Mouse (Mus musculus) retina, postnatal 7 days (tissue): ENCODE data around the gene Gm43064.
"Not testable (repeated sequence)": the region's sequence is repeated elsewhere in the genome, so short reads cannot be mapped to it uniquely, and the experiment has no call there.

Experiments
- DNase-seq: peaks from one replicate; pipeline ENCODE4 v3.0.0-alpha.2; 2012; ENCODE audit warnings: low read depth, low spot score

Gm43064 gene

GRCm38 (mm10) chr3:103799507-103799906 lies 9.9 kb upstream of the Gm43064 start:
- no peak for DNase-seq

DNA sequence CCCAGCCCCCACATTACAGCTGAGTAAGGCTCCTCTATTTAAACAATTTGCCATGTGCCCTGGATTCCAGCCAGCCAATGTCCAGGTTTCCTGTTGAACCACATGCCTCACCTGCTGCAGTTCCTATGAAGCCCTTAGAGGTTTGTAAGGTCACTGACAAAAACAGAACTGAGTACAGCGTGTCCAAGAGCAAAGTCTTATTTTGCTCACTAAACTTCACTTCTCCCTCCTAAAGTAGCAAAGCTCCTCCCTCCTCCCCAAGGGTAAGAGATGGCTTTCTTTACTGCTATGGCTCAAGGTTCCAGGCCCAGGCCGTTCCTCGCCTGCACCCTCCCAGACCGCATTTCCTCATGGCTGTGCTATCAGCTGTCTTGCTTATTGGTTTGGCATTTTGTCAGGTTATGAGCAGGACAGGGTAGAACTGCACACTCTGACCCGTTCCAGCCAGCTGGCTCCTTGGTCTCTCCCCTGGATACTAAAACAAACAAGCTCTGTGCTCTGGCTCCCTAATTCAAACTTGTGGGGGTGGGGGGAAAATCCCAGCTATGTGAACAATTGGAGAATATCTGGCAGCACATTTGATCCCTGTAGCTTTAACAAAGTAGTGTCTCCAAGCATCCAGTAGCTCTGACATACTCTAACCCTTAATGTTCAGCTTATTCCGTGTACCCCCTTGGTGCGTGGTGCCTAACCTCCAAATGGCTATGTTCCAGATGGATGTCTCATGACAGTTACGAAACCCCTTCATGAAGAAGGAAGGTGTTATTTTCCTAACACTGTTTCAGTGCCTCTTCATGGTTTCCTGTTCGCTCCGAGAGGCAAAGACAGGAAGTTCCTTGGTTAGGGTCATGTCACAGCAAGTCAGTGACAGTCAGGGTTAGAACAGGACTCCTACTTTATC lies 7.5 kb upstream of the Gm43064 start:
- no peak for DNase-seq

GRCm38 (mm10) chr3:103802861-103803260 lies 6.5 kb upstream of the Gm43064 start:
- no peak for DNase-seq

- DNase-seq, result no peak
Measured at GRCm38 (mm10) chr3:103805671-103806070, 3.7 kb upstream of the Gm43064 start.

DNA sequence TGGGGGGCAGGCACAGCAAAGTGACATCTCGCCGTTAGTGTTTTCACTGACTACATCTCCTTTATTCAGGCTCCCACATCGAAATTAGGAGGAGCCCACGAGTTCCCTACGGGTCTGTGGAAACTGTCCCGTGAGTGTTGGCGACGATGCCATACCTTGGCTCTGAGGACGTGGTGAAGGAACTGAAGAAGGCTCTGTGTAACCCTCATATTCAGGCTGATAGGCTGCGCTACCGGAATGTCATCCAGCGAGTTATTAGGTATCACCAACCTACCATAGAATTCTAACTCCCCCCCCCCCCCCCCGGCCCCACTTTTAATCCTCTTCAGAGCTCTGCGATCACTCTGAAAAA lies 402 bp downstream of the Gm43064 start:
- no peak for DNase-seq

- DNase-seq, result no peak
Measured at GRCm38 (mm10) chr3:103810967-103811366, 1.6 kb downstream of the Gm43064 start.

- DNase-seq, result no peak
Measured at GRCm38 (mm10) chr3:103827548-103827947, 18.2 kb downstream of the Gm43064 start.

- DNase-seq, result no peak
Measured at GRCm38 (mm10) chr3:103829036-103829435, 19.7 kb downstream of the Gm43064 start.

DNA sequence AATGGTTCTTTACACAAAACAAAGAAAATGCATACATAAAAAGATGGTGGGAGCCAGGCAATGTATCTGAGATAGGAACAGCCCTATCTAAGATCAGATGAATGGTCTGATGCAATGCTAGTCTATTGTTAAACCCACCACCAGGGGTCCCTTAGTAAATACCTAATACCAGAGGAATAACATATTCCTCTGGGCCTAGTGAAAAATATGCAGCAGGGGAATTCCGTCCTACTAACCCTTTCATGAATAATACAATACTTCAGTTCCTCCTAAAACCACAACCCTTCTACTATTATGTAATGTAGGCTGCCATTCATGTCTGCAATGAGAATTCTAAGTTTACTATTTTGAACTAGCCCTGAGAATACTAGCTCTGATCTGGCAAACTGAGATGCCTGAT lies 21.3 kb downstream of the Gm43064 start:
- not testable (repeated sequence) for DNase-seq

DNA sequence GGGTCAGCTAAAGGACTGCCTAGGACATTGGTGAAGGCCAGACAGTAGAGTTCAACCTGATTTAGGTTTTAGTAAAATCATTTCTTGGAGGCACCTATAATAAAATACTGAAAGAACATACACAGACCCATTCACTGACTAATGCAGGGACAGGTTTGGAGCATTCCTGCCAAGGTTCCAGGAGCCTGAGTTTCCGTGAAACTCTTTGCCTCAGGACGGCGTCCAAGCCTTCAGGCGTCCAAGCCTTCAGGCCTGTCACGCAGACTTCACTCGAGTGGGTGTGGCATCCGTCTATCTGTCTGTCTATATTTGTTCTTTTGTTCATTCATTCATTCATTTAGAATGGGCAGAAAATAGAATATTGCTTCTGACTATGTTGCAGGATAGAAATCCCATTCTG lies 21.8 kb downstream of the Gm43064 start:
- no peak for DNase-seq

- DNase-seq, result no peak
Measured at GRCm38 (mm10) chr3:103832426-103832825, 23.1 kb downstream of the Gm43064 start, which contains the start of gene Bcl2l15. Bcl2l15 (plus strand) TSS chr3:103832601.

GRCm38 (mm10) chr3:103834001-103834400 lies 24.6 kb downstream of the Gm43064 start:
- DNase-seq, result no peak

GRCm38 (mm10) chr3:103835272-103835950 lies 26.0 kb downstream of the Gm43064 start:
- DNase-seq, result no peak

GRCm38 (mm10) chr3:103835951-103836310 lies 26.6 kb downstream of the Gm43064 start:
- DNase-seq, result no peak

DNA sequence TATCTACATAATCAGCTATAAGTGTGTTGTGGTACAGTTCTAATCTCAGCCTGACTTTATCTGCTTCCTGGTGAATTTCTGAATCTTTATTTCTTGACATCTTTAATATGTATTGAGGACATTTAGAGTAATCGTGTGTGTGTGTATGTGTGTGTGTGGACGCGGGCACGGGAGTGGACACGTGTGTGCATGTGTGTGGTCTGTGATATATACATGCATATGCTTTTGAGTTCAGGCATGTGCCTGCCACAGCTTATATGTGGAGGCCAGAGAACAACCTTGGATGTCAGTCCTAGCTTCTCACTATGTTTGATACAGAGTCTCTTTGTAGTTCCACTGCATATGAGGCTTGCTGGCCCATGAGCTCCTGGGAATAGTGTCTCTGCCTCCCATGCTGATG lies 27.1 kb downstream of the Gm43064 start:
- no peak for DNase-seq

DNA sequence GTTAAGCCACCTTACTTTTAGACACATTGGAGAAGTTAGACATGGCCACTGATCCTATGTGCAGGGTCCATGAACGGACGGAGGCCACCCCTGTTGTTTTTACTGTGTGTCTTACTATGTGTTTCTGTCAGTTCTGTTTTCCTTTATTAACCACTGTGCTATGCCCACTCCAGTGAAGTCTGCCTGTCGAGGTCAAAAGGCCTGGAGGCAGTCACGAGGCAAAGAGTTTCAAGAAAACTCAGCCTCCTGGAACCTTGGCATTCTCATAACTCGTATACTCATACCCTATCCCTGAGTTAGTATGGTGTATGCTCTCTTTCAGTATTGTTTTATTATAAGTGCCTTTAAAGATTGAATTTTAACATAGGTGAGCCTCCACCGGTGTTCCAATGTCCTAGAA lies 30.3 kb downstream of the Gm43064 start:
- no peak for DNase-seq

DNA sequence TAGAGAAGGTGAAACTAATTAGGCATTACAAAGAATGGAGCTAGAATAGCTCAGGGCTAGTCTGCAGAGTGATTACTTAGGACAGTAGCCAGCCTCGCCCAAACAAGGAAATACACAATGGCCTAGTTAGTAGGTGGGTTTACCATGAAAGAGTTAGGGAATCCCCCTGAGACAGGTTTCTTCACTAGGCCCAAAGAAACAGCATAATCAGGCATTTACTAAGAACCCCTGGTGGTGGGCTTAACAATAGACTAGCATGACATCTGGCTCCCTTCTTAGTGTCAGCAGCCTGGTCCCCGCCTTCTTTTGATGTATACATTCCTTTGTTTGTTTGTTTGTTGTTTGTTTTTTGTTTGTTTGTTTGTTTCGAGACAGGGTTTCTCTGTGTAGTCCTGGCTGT lies 30.8 kb downstream of the Gm43064 start:
- DNase-seq, result not testable (repeated sequence)

- not testable (repeated sequence) for DNase-seq
Measured at GRCm38 (mm10) chr3:103840946-103841345, 31.6 kb downstream of the Gm43064 start.

GRCm38 (mm10) chr3:103850644-103851363 lies 41.4 kb downstream of the Gm43064 start:
- no peak for DNase-seq

DNA sequence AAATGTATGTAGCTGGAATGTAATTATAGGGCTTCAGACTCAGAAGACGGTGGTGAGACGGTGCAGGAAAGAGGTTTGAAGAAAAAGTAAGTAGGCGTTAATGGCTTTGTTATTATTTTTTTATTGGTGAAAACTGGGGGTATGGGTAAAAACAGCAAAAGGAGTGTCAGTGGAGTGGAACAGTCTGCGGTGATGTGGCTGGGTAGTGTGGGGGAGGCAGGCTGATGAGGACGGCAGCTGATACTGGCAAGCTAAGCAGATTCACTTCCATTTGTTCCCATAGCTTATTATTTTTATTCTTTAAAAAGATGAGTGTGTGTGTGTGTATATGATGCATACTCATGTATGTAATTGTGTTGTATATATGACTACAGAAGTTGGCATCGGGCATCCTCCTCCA lies 42.1 kb downstream of the Gm43064 start:
- DNase-seq, result no peak

DNA sequence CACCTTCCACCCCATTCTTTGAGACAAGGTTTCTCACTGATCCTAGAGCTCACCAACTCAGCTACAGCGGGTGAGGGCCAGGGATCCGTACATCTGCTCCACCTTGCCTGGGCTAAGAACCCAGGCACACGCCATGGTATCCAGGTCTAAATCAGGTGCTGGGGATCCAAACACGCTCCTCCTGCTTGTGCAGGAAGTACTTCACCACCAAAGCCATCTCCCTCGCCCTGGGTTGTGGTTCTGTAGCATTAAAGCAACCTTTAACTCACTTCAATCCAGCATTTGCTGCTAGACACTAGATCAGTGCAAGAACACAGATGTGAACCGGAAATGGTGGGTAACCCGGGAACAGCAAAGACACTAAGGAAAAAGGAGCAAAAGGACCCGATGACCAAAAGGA lies 42.5 kb downstream of the Gm43064 start:
- no peak for DNase-seq

DNA sequence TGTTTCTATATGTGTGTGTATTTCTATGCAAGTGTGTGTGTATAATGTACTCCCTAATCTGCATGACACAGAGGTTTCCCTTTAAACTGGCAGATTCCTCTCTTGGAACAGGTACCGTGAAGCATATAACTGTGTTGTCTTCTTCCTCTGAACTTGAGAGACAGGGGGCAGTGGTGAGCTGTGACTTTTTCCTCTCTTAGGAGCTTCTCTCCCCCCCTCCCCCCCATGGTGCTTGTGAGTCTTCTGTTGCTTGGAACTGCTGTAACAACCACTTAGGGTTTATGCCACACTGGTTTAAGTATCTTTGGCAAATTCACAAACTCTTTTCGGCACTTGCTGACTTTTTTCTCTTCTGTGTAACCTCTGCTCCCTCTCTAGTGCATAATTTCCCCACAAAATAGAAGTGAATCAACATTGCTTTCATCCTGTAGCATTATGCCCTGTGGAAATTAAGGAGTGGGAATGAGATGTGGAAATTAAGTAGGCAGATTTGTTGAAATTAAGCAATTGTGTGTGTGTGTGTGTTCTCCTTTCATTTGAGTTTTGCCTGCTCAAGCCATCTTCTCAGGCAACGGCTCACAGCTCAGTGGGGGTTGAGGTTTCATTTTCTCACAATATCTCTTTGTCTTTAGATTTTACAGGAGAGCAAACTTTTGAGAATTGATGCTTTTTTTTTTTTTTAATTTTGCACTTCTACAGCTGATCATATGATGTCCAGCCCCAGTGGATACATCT lies 43.4 kb downstream of the Gm43064 start:
- no peak for DNase-seq
